Mouse (Mus musculus) limb, embryonic 12.5 days (tissue): Measurements from ENCODE around the gene Bsph2. TPM values are rescaled to one million over a fixed set of nuclear protein-coding genes. Genes with fewer than 3 reads are reported as not detected.

ENCODE experiments used
- ATAC-seq: fragments of 200-750 bp; cut with Nextera tagmentation; 2 replicates; pipeline ENCODE4 v1.8.0; 2017; ENCODE audit warnings: low read depth, moderate TSS enrichment; ENCODE audit not compliant: insufficient number of reproducible peaks, insufficient read depth, low FRiP score, low TSS enrichment
- H3K27ac ChIP-seq: fragments of 300-500 bp; sonication (generic); 2 replicates; pipeline ENCODE4 v1.5.1; 2016; ENCODE audit warnings: mild to moderate bottlenecking, moderate library complexity
- H3K27me3 ChIP-seq: fragments of 300-500 bp; sonication (generic); 2 replicates; pipeline ENCODE4 v1.6.1; 2016; ENCODE audit warnings: mild to moderate bottlenecking, moderate library complexity
- H3K36me3 ChIP-seq: fragments of 300-500 bp; sonication (generic); 2 replicates; pipeline ENCODE4 v1.6.1; 2016; ENCODE audit warnings: mild to moderate bottlenecking, moderate library complexity
- H3K4me1 ChIP-seq: fragments of 300-500 bp; sonication (generic); replicated peaks from 2 replicates; pipeline ENCODE4 v1.6.1; 2016
- H3K4me2 ChIP-seq: fragments of 300-500 bp; sonication (generic); 2 replicates; pipeline ENCODE4 v1.6.1; 2016; ENCODE audit warnings: mild to moderate bottlenecking, moderate library complexity
- H3K4me3 ChIP-seq: fragments of 300-500 bp; sonication (generic); replicated peaks from 2 replicates; pipeline ENCODE4 v1.5.1; 2016; ENCODE audit warnings: mild to moderate bottlenecking
- H3K9ac ChIP-seq: fragments of 300-500 bp; sonication (generic); replicated peaks from 2 replicates; pipeline ENCODE4 v1.6.1; 2016; ENCODE audit warnings: mild to moderate bottlenecking, moderate library complexity
- H3K9me3 ChIP-seq: fragments of 300-500 bp; sonication (generic); 2 replicates; pipeline ENCODE4 v1.6.1; 2016; ENCODE audit warnings: mild to moderate bottlenecking, moderate library complexity
- WGBS: fragments of 180-500 bp; shearing (Covaris S2); methylation state at CpG from one replicate; pipeline ENCODE4 v1.1.7; 2016; 5-methylcytosine and 5-hydroxymethylcytosine counted together
- polyA plus RNA-seq: library from polyadenylated mRNA; unstranded; fragments of >200 nt; fragmentation: Nextera tagmentation; extraction: Ambion mirVana; gene quantifications from 2 replicates; pipeline ENCODE4 v1.2.1, GENCODE M21; 2016

Gene Bsph2
- not detected in 2 replicates for polyA plus RNA-seq

GRCm38 (mm10) chr7:13570967-13571366 is at the start of gene Bsph2:
TSS of gene Bsph2 (minus strand) at chr7:13571067.
- Histone ChIP-seq H3K36me3 (no peaks in the 10 kb centered on the region), H3K4me3 (no peak within 1 kb of the TSS), H3K27me3 (no peaks in the 10 kb centered on the region), H3K27ac (no peak within 1 kb of the TSS), H3K4me1 (no peaks in the 10 kb centered on the region), H3K4me2 (no peak within 1 kb of the TSS), H3K9ac (no peak within 1 kb of the TSS), H3K9me3 (peaks cover 20% of the 10 kb centered on the region; the same call in 1 of the 2 replicates)
- no peak for ATAC-seq

DNA sequence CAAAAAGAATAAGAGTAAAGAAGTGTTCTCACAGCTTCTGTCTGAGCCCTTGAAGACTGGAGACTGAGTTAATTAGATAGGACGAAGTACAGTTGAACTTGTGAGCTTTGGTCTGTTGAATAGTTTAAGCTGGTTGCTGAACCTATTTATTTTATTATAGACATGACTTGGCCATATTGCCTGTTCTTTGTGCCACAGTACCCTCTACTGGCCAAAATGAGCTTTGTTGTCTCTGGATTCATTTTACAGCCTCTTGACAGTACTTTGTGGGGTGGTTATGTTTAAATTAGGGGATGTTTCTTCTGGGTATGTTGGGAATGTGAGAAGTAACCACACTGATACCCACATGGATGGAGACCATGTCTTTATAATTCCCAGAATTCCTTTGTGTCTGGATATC is 59.3 kb downstream of the Bsph2 start:
- 66% methylated on average over 1 of the region's 1 CpGs for WGBS
- ATAC-seq, result no peak
- H3K4me2 ChIP-seq, result no peak overlapping the region
- H3K4me1 ChIP-seq, result no peaks in the 10 kb centered on the region
- no peak overlapping the region for H3K9ac ChIP-seq
- H3K27me3 ChIP-seq, result no peaks in the 10 kb centered on the region
- H3K4me3 ChIP-seq, result no peak overlapping the region
- no peak overlapping the region for H3K27ac ChIP-seq
- H3K36me3 ChIP-seq, result no peaks in the 10 kb centered on the region
- peaks cover 12% of the 10 kb centered on the region; the same call in 1 of the 2 replicates for H3K9me3 ChIP-seq

Other genes with a start within 250 kb of the Bsph2 start
- gene Pla2g4c, start 246.4 kb downstream of the Bsph2 start, polyA plus RNA-seq, result 1.2 and 1.5 TPM in 2 replicates
- gene Cabp5, start 172.9 kb downstream of the Bsph2 start, polyA plus RNA-seq, result not detected in 2 replicates
- gene Bsph1, start 120.2 kb downstream of the Bsph2 start, polyA plus RNA-seq, result not detected in 2 replicates
- not detected in 2 replicates for gene Sult2a5, start 52.9 kb upstream of the Bsph2 start, polyA plus RNA-seq
- not detected in 2 replicates for gene Sult2a2, start 162.4 kb upstream of the Bsph2 start, polyA plus RNA-seq